Mouse (Mus musculus) lung, postnatal 0 days (tissue): ENCODE measurements around the gene Usp2.

Experiments used
- CTCF ChIP-seq: IDR thresholded peaks from 2 replicates; pipeline ENCODE4 v1.5.1; 2016; ENCODE audit warnings: antibody characterized with exemption, mild to moderate bottlenecking
- EP300 ChIP-seq: IDR thresholded peaks from 2 replicates; pipeline ENCODE4 v1.6.1; 2016; ENCODE audit warnings: antibody characterized with exemption, mild to moderate bottlenecking, control low read depth

DNA sequence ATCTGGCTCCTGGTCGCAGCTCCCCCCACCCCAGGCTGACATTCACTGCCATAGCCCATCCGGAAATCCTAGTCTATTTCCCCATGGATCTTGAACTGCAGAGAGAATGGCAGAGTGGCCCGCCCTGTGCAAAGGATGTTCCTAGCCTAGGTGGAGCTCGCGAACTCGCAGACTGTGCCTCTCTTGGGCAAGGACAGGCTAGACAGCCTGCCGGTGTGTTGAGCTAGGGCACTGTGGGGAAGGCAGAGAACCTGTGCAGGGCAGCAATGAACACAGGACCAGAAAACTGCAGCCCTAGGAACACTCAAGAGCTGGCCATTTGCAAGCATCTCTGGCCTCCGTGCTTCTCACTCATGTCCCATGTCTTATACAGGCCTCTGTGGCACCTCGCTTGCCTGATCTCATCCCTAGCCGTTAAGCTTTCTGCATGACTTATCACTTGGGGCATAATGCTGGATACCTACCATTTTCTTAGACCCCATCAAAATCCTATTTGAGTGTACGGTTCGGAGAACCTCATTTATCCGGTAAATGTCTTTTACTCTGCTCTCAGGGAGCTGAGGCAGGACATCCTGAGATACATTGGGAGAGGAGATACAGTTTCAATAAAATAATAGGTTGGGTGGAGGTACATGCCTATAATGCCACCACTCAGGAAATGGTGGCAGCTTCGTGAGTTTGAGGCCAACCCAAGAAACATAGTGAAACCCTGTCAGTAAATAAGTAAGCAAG, 22.2 kb upstream of the Usp2 start:
- TF ChIP-seq EP300: no peak
- no peak for TF ChIP-seq CTCF
